8 mouse cellular contexts compared by ENCODE assay signal in genomic region chr9:56947481-56947880, GRCm38 (mm10). TPM values are rescaled to one million over a fixed set of nuclear protein-coding genes. Genes with fewer than 3 reads are reported as not detected.
DNase-seq lines count a peak whose midpoint lies in the region; TF ChIP-seq lines count a peak whose summit lies in the region.
"Not testable (repeated sequence)": the region's sequence is repeated elsewhere in the genome, so short reads cannot be mapped to it uniquely, and the experiment has no call there.

No protein-coding gene starts in this region.

- TF ChIP-seq POLR2A in kidney, adult 2 months (IDR thresholded peaks at IDR 0.05; ENCODE audit: low read depth, low read length), result not testable (repeated sequence)

- not testable (repeated sequence) for H3K36me3 ChIP-seq in kidney, adult 2 months (ENCODE audit: control insufficient read depth, insufficient read depth, low read length)

- not testable (repeated sequence) for H3K27ac ChIP-seq in kidney, adult 2 months (ENCODE audit: insufficient read depth, low read depth, low read length)

- WGBS in kidney, adult 2 months, result 31% methylated on average over 3 of the region's 3 CpGs

- peak; percentile 41 for TF ChIP-seq CTCF in kidney, adult 2 months (conservative IDR thresholded peaks at IDR 0.05; ENCODE audit: insufficient read depth, insufficient read length, low read depth, low read length)

- DNase-seq in CD8-positive naive resting alpha-beta T cell, adult 2 months (ENCODE audit: low read depth in 2 of 2, low spot score in 2 of 2), result peak; percentile 42 to 61
- DNase-seq in adrenal gland, adult 2 months, result peak; percentile 45
- peak; percentile 71 to 75 for DNase-seq in cerebellum, postnatal 14 days
- peak; percentile 24 for DNase-seq in gastrocnemius, postnatal 14 days
- DNase-seq in kidney, adult 2 months, result peak; percentile 66
- peak; percentile 49 for DNase-seq in liver
- peak; percentile 56 to 68 for DNase-seq in natural killer cell, adult 2 months (ENCODE audit: low spot score in 2 of 2)
- peak; percentile 65 for DNase-seq in testis, postnatal 10 days (ENCODE audit: low spot score)

- not testable (repeated sequence) for H3K4me1 ChIP-seq in kidney, adult 2 months (ENCODE audit: control insufficient read depth, insufficient read depth, low read length)

- intact Hi-C loops in gastrocnemius, postnatal 14 days (cut with DNase I; ENCODE audit: low total_unique reads), result not testable (repeated sequence)

- H3K4me3 ChIP-seq in kidney, adult 2 months (ENCODE audit: insufficient read depth, low read depth, low read length), result not testable (repeated sequence)

- not testable (repeated sequence) for H3K27me3 ChIP-seq in kidney, adult 2 months (replicated peaks; ENCODE audit: control insufficient read depth, insufficient read depth, low read length)

RNA-seq across cellular contexts. Expression of gene Snupn, which starts 3.2 kb away (rescaled TPM):
- total RNA-seq in adrenal gland, adult 2 months (2021), result 10 to 100 TPM; 12.0 to 14.3 TPM
- polyA plus RNA-seq in adrenal gland, adult 2 months (2012; rRNA removed), result 4.0 and 5.8 TPM in 2 replicates
- 1 to 10 TPM; 7.3 to 7.4 TPM for total RNA-seq in gastrocnemius, postnatal 14 days (2021)
- polyA plus RNA-seq in kidney, adult 2 months (2012; rRNA removed), result 6.5 and 7.7 TPM in 2 replicates

RNA-seq across cellular contexts. Expression of gene Imp3, which starts 10.2 kb away (rescaled TPM):
- total RNA-seq in adrenal gland, adult 2 months (2021), result 100 to 1,000 TPM in 1 of 2 experiments, 10 to 100 TPM in 1; 68.3 to 104 TPM
- 445 and 458 TPM in 2 replicates for polyA plus RNA-seq in adrenal gland, adult 2 months (2012; rRNA removed)
- total RNA-seq in gastrocnemius, postnatal 14 days (2021), result 10 to 100 TPM; 40.1 to 43.1 TPM
- polyA plus RNA-seq in kidney, adult 2 months (2012; rRNA removed), result 151 and 189 TPM in 2 replicates

RNA-seq across cellular contexts. Expression of gene Snx33, which starts 19.3 kb away (rescaled TPM):
- 10 to 100 TPM; 18.4 to 33.8 TPM for total RNA-seq in adrenal gland, adult 2 months (2021)
- 13.0 and 15.0 TPM in 2 replicates for polyA plus RNA-seq in adrenal gland, adult 2 months (2012; rRNA removed)
- 1 to 10 TPM; 6.4 to 6.5 TPM for total RNA-seq in gastrocnemius, postnatal 14 days (2021)
- 11.8 and 12.0 TPM in 2 replicates for polyA plus RNA-seq in kidney, adult 2 months (2012; rRNA removed)

RNA-seq across cellular contexts. Expression of gene Ptpn9, which starts 47.2 kb away (rescaled TPM):
- total RNA-seq in adrenal gland, adult 2 months (2021), result 10 to 100 TPM; 37.2 to 47.6 TPM
- polyA plus RNA-seq in adrenal gland, adult 2 months (2012; rRNA removed), result 134 and 145 TPM in 2 replicates
- 1 to 10 TPM; 8.6 to 9.2 TPM for total RNA-seq in gastrocnemius, postnatal 14 days (2021)
- 20.7 and 26.6 TPM in 2 replicates for polyA plus RNA-seq in kidney, adult 2 months (2012; rRNA removed)
